8 mouse cellular contexts compared by ENCODE assay signal in genomic region chr17:56990115-56990746, GRCm38 (mm10). TPM values are rescaled to one million over a fixed set of nuclear protein-coding genes. Genes with fewer than 3 reads are reported as not detected.
DNase-seq lines count a peak whose midpoint lies in the region; ATAC-seq and TF ChIP-seq lines count a peak whose summit lies in the region.

Clpp (plus strand) TSS chr17:56990305.

- peak within 1 kb of the TSS; percentile 88 for H3K9ac ChIP-seq in heart, embryonic 12.5 days
- H3K9ac ChIP-seq in kidney, postnatal 0 days (ENCODE audit: low read depth, low read length): peak within 1 kb of the TSS; percentile 66
- peak within 1 kb of the TSS; percentile 87 for H3K9ac ChIP-seq in liver, embryonic 11.5 days (ENCODE audit: low read depth, low read length)
- H3K9ac ChIP-seq in stomach, embryonic 14.5 days (replicated peaks; ENCODE audit: low read depth, low read length): peak within 1 kb of the TSS; percentile 80

- no peak for TF ChIP-seq CTCF in kidney, postnatal 0 days (IDR thresholded peaks at IDR 0.05; ENCODE audit: low read depth)

- peaks cover 37% of the 10 kb centered on the region for H3K36me3 ChIP-seq in heart, embryonic 12.5 days
- peaks cover 18% of the 10 kb centered on the region for H3K36me3 ChIP-seq in kidney, postnatal 0 days (ENCODE audit: insufficient read depth, low read length)
- peaks cover 31% of the 10 kb centered on the region for H3K36me3 ChIP-seq in liver, embryonic 11.5 days (ENCODE audit: control insufficient read depth, insufficient read depth, low read length)
- peaks cover 24% of the 10 kb centered on the region for H3K36me3 ChIP-seq in stomach, embryonic 14.5 days (ENCODE audit: control insufficient read depth, insufficient read depth, low read length)

- peak; percentile 97 for DNase-seq in CD4-positive helper T cell, adult 2 months (ENCODE audit: low read depth, low spot score)
- peak; percentile 95 for DNase-seq in brain, embryonic 18.5 days (ENCODE audit: low read depth, low spot score)
- peak; percentile 98 for DNase-seq in kidney, postnatal 0 days (ENCODE audit: low spot score)
- DNase-seq in liver, embryonic 11.5 days (ENCODE audit: low spot score): peak; percentile 95
- peak; percentile 97 for DNase-seq in naive thymus-derived CD4-positive, alpha-beta T cell, adult 2 months (ENCODE audit: low read depth)

- peaks cover 7% of the 10 kb centered on the region for H3K4me1 ChIP-seq in heart, embryonic 12.5 days (replicated peaks)
- peaks cover 6% of the 10 kb centered on the region; the same call in 1 of the 2 replicates for H3K4me1 ChIP-seq in kidney, postnatal 0 days (replicated peaks; ENCODE audit: insufficient read depth, low read length)
- H3K4me1 ChIP-seq in liver, embryonic 11.5 days (replicated peaks; ENCODE audit: control insufficient read depth, insufficient read depth, low read length): peaks cover 8% of the 10 kb centered on the region
- H3K4me1 ChIP-seq in stomach, embryonic 14.5 days (ENCODE audit: control insufficient read depth, insufficient read depth, low read length): peaks cover 6% of the 10 kb centered on the region

- no peaks in the 10 kb centered on the region for H3K27me3 ChIP-seq in heart, embryonic 12.5 days (replicated peaks)
- H3K27me3 ChIP-seq in kidney, postnatal 0 days (ENCODE audit: insufficient read depth, low read length): no peaks in the 10 kb centered on the region
- H3K27me3 ChIP-seq in liver, embryonic 11.5 days (replicated peaks; ENCODE audit: control insufficient read depth, insufficient read depth, low read length): no peaks in the 10 kb centered on the region
- H3K27me3 ChIP-seq in stomach, embryonic 14.5 days (ENCODE audit: control insufficient read depth, insufficient read depth, low read length): no peaks in the 10 kb centered on the region

- WGBS in heart, embryonic 12.5 days: under 1% methylated on average over 52 of the region's 52 CpGs
- under 1% methylated on average over 52 of the region's 52 CpGs for WGBS in kidney, postnatal 0 days
- WGBS in liver, embryonic 11.5 days: under 1% methylated on average over 52 of the region's 52 CpGs
- WGBS in stomach, embryonic 14.5 days: under 1% methylated on average over 52 of the region's 52 CpGs

- ATAC-seq in erythroid progenitor cell, adult 5-6 weeks (replicated peaks; ENCODE audit: low FRiP score, poor library complexity, severe bottlenecking): peak; percentile 97
- ATAC-seq in heart, embryonic 12.5 days (ENCODE audit: insufficient number of reproducible peaks, low FRiP score): peak; percentile 96
- ATAC-seq in kidney, postnatal 0 days (replicated peaks; ENCODE audit: low FRiP score, low read depth): peak; percentile 96
- ATAC-seq in liver, embryonic 11.5 days (replicated peaks; ENCODE audit: low FRiP score): peak; percentile 94
- ATAC-seq in stomach, embryonic 14.5 days (ENCODE audit: insufficient number of reproducible peaks, insufficient read depth, low FRiP score, low read depth): peak; percentile 96

- peak within 1 kb of the TSS; percentile 31; the same call in 1 of the 2 replicates for H3K27ac ChIP-seq in heart, embryonic 12.5 days (ENCODE audit: poor library complexity, severe bottlenecking)
- H3K27ac ChIP-seq in kidney, postnatal 0 days: peak within 1 kb of the TSS; percentile 67; the same call in 1 of the 2 replicates
- H3K27ac ChIP-seq in liver, embryonic 11.5 days (ENCODE audit: low read depth, low read length): peak within 1 kb of the TSS; percentile 28
- peak within 1 kb of the TSS; percentile 59; the same call in 1 of the 2 replicates for H3K27ac ChIP-seq in stomach, embryonic 14.5 days (ENCODE audit: low read length)

- peak within 1 kb of the TSS; percentile 83 for H3K4me2 ChIP-seq in heart, embryonic 12.5 days
- peak within 1 kb of the TSS; percentile 89 for H3K4me2 ChIP-seq in kidney, postnatal 0 days (ENCODE audit: low read length)
- H3K4me2 ChIP-seq in liver, embryonic 11.5 days: peak within 1 kb of the TSS; percentile 79
- peak within 1 kb of the TSS; percentile 69 for H3K4me2 ChIP-seq in stomach, embryonic 14.5 days (replicated peaks; ENCODE audit: low read depth, low read length)

- no peaks in the 10 kb centered on the region for H3K9me3 ChIP-seq in heart, embryonic 12.5 days (replicated peaks)
- H3K9me3 ChIP-seq in kidney, postnatal 0 days (replicated peaks; ENCODE audit: low read length): no peaks in the 10 kb centered on the region
- no peaks in the 10 kb centered on the region for H3K9me3 ChIP-seq in liver, embryonic 11.5 days (ENCODE audit: control insufficient read depth, low read length)
- no peaks in the 10 kb centered on the region for H3K9me3 ChIP-seq in stomach, embryonic 14.5 days (ENCODE audit: control insufficient read depth, low read depth, low read length)

- peak within 1 kb of the TSS; percentile 89 for H3K4me3 ChIP-seq in heart, embryonic 12.5 days
- H3K4me3 ChIP-seq in kidney, postnatal 0 days (replicated peaks; ENCODE audit: low read depth, low read length): peak within 1 kb of the TSS; percentile 62
- H3K4me3 ChIP-seq in liver, embryonic 11.5 days (ENCODE audit: low read depth, low read length): peak within 1 kb of the TSS; percentile 83
- H3K4me3 ChIP-seq in stomach, embryonic 14.5 days (ENCODE audit: low read depth, low read length): peak within 1 kb of the TSS; percentile 91

RNA-seq across cellular contexts. Expression of gene Clpp, which starts in this region (rescaled TPM):
- total RNA-seq in erythroid progenitor cell, adult 5-6 weeks (2015; ENCODE audit: low replicate concordance): 2.2 and 26.8 TPM in 2 replicates
- 10.8 and 15.7 TPM in 2 replicates for total RNA-seq in erythroid progenitor cell, adult 5-6 weeks (2017; ENCODE audit: low replicate concordance)
- 98.1 and 102 TPM in 2 replicates for polyA plus RNA-seq in heart, embryonic 12.5 days (2016; fragmentation: Nextera tagmentation; extraction: Ambion mirVana)
- polyA plus RNA-seq in kidney, postnatal 0 days (2015; fragmentation: Nextera tagmentation; extraction: Ambion mirVana): 145 and 149 TPM in 2 replicates
- polyA plus RNA-seq in liver, embryonic 11.5 days (2014; fragmentation: Nextera tagmentation; extraction: Ambion mirVana): 181 and 183 TPM in 2 replicates
- polyA plus RNA-seq in stomach, embryonic 14.5 days (2014; fragmentation: Nextera tagmentation; extraction: Ambion mirVana): 146 and 164 TPM in 2 replicates

Comparison
In these comparisons a context has a peak if more than half of its experiments do, and no peak if none do; other contexts are left out.
1. Peak in every context shown above with its lines: DNase-seq, ATAC-seq, H3K4me3 ChIP-seq and H3K27ac ChIP-seq.